Mouse (Mus musculus) limb, embryonic 13.5 days (tissue): ENCODE results near the gene Gm21987. TPM values are rescaled to one million over a fixed set of nuclear protein-coding genes. Genes with fewer than 3 reads are reported as not detected.

Source experiments
- ATAC-seq: fragments of 200-750 bp; cut with Nextera tagmentation; 2 replicates; pipeline ENCODE4 v1.8.0; 2017; ENCODE audit warnings: low read depth, moderate number of reproducible peaks, moderate TSS enrichment; ENCODE audit not compliant: low FRiP score
- H3K27ac ChIP-seq: fragments of 300-500 bp; sonication (generic); 2 replicates; pipeline ENCODE4 v1.5.1; 2015; ENCODE audit warnings: inconsistent platforms, mild to moderate bottlenecking, moderate library complexity
- H3K27me3 ChIP-seq: fragments of 300-500 bp; sonication (generic); 2 replicates; pipeline ENCODE4 v1.6.1; 2015; ENCODE audit warnings: mild to moderate bottlenecking, inconsistent platforms
- H3K36me3 ChIP-seq: fragments of 300-500 bp; sonication (generic); 2 replicates; pipeline ENCODE4 v1.6.1; 2015; ENCODE audit warnings: inconsistent platforms, mild to moderate bottlenecking, moderate library complexity
- H3K4me1 ChIP-seq: fragments of 300-500 bp; sonication (generic); 2 replicates; pipeline ENCODE4 v1.6.1; 2015; ENCODE audit warnings: inconsistent platforms
- H3K4me2 ChIP-seq: fragments of 300-500 bp; sonication (generic); replicated peaks from 2 replicates; pipeline ENCODE4 v1.6.1; 2015; ENCODE audit warnings: inconsistent platforms, mild to moderate bottlenecking, moderate library complexity
- H3K4me3 ChIP-seq: fragments of 300-500 bp; sonication (generic); 2 replicates; pipeline ENCODE4 v1.5.1; 2015; ENCODE audit warnings: moderate library complexity, mild to moderate bottlenecking, inconsistent platforms
- H3K9ac ChIP-seq: fragments of 300-500 bp; sonication (generic); 2 replicates; pipeline ENCODE4 v1.6.1; 2015; ENCODE audit warnings: mild to moderate bottlenecking, inconsistent platforms
- H3K9me3 ChIP-seq: fragments of 300-500 bp; sonication (generic); 2 replicates; pipeline ENCODE4 v1.6.1; 2016; ENCODE audit warnings: inconsistent platforms
- WGBS: fragments of 180-500 bp; shearing (Covaris S2); methylation state at CpG from one replicate; pipeline ENCODE4 v1.1.7; 2015; 5-methylcytosine and 5-hydroxymethylcytosine counted together
- polyA plus RNA-seq: library from polyadenylated mRNA; unstranded; fragments of >200 nt; fragmentation: Nextera tagmentation; extraction: Ambion mirVana; gene quantifications from 2 replicates; pipeline ENCODE4 v1.2.1, GENCODE M21; 2015

Gene Gm21987
- polyA plus RNA-seq, 1 experiment from 2014 or later, result not detected

GRCm38 (mm10) chr16:38375182-38375581 lies 28.3 kb downstream of the Gm21987 start:
- Histone ChIP-seq H3K9ac (0 out of 2 replicates have a peak overlapping the region, but pooled peaks have one; percentile 19), H3K36me3 (no peaks in the 10 kb centered on the region), H3K27ac (no peak overlapping the region), H3K4me2 (no peak overlapping the region), H3K27me3 (no peaks in the 10 kb centered on the region), H3K4me1 (peaks cover 15% of the 10 kb centered on the region), H3K4me3 (no peak overlapping the region), H3K9me3 (no peaks in the 10 kb centered on the region)
- no peak for ATAC-seq
- 82% methylated on average over 7 of the region's 7 CpGs for WGBS

GRCm38 (mm10) chr16:38376163-38376840 lies 29.5 kb downstream of the Gm21987 start:
- no peaks in the 10 kb centered on the region for H3K27me3 ChIP-seq
- 44% methylated on average over 16 of the region's 17 CpGs for WGBS
- ATAC-seq, result peak; percentile 82; the same call in 1 of the 2 replicates
- no peaks in the 10 kb centered on the region for H3K9me3 ChIP-seq
- peaks cover 15% of the 10 kb centered on the region for H3K4me1 ChIP-seq
- H3K36me3 ChIP-seq, result no peaks in the 10 kb centered on the region
- peak overlapping the region; percentile 60 for H3K9ac ChIP-seq
- peak overlapping the region; percentile 63; the same call in 1 of the 2 replicates for H3K27ac ChIP-seq
- H3K4me2 ChIP-seq, result peak overlapping the region; percentile 55
- H3K4me3 ChIP-seq, result peak overlapping the region; percentile 25

GRCm38 (mm10) chr16:38376841-38377249 lies 30.0 kb downstream of the Gm21987 start:
- Histone ChIP-seq H3K27ac (peak overlapping the region; percentile 63; the same call in 1 of the 2 replicates), H3K4me2 (peak overlapping the region; percentile 55), H3K9ac (peak overlapping the region; percentile 60; the same call in 1 of the 2 replicates), H3K4me1 (peaks cover 15% of the 10 kb centered on the region), H3K9me3 (no peaks in the 10 kb centered on the region), H3K27me3 (no peaks in the 10 kb centered on the region), H3K4me3 (peak overlapping the region; percentile 25), H3K36me3 (no peaks in the 10 kb centered on the region)
- 59% methylated on average over 8 of the region's 8 CpGs for WGBS
- peak; percentile 17; the same call in 1 of the 2 replicates for ATAC-seq

GRCm38 (mm10) chr16:38377546-38377945 lies 30.7 kb downstream of the Gm21987 start:
- no peaks in the 10 kb centered on the region for H3K36me3 ChIP-seq
- no peak overlapping the region for H3K4me3 ChIP-seq
- H3K4me2 ChIP-seq, result no peak overlapping the region
- ATAC-seq, result no peak
- H3K27ac ChIP-seq, result no peak overlapping the region
- H3K27me3 ChIP-seq, result no peaks in the 10 kb centered on the region
- H3K9ac ChIP-seq, result no peak overlapping the region
- 74% methylated on average over 6 of the region's 6 CpGs for WGBS
- H3K9me3 ChIP-seq, result no peaks in the 10 kb centered on the region
- H3K4me1 ChIP-seq, result peaks cover 15% of the 10 kb centered on the region

GRCm38 (mm10) chr16:38378591-38378990 lies 31.8 kb downstream of the Gm21987 start:
- H3K4me1 ChIP-seq, result peaks cover 15% of the 10 kb centered on the region
- no peak overlapping the region for H3K9ac ChIP-seq
- H3K36me3 ChIP-seq, result no peaks in the 10 kb centered on the region
- H3K4me2 ChIP-seq, result no peak overlapping the region
- ATAC-seq, result no peak; the same call in 1 of the 2 replicates
- H3K27ac ChIP-seq, result no peak overlapping the region
- H3K27me3 ChIP-seq, result no peaks in the 10 kb centered on the region
- no peak overlapping the region for H3K4me3 ChIP-seq
- no peaks in the 10 kb centered on the region for H3K9me3 ChIP-seq
- 56% methylated on average over 6 of the region's 6 CpGs for WGBS

DNA sequence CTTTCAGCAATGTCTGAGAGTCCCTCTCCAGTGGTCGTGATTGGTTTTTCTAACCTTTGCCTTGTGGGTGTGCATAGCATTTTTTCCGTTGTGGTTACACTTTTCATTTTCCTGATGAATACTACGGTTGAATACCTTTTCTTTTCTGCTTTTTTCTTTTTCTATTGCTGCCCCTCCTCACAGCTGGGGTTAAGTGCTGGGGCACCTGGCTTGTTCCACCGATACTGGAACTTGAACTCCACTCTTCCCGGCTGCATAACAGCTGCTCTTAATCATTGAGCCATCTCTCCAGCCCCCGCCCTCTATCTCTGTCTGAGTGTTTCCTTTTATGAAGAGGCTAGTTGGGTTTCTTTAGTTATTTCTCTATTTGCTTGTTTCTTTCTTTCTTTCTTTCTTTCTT lies 32.2 kb downstream of the Gm21987 start:
- no peak overlapping the region for H3K4me3 ChIP-seq
- H3K27me3 ChIP-seq, result no peaks in the 10 kb centered on the region
- H3K36me3 ChIP-seq, result no peaks in the 10 kb centered on the region
- no peak overlapping the region for H3K27ac ChIP-seq
- H3K4me2 ChIP-seq, result no peak overlapping the region
- peaks cover 15% of the 10 kb centered on the region for H3K4me1 ChIP-seq
- no peaks in the 10 kb centered on the region for H3K9me3 ChIP-seq
- 21% methylated on average over 6 of the region's 6 CpGs for WGBS
- ATAC-seq, result no peak; the same call in 1 of the 2 replicates
- H3K9ac ChIP-seq, result no peak overlapping the region

- Histone ChIP-seq H3K4me2 (no peak overlapping the region), H3K36me3 (no peaks in the 10 kb centered on the region)
Measured at GRCm38 (mm10) chr16:38379493-38379892, 32.7 kb downstream of the Gm21987 start.

DNA sequence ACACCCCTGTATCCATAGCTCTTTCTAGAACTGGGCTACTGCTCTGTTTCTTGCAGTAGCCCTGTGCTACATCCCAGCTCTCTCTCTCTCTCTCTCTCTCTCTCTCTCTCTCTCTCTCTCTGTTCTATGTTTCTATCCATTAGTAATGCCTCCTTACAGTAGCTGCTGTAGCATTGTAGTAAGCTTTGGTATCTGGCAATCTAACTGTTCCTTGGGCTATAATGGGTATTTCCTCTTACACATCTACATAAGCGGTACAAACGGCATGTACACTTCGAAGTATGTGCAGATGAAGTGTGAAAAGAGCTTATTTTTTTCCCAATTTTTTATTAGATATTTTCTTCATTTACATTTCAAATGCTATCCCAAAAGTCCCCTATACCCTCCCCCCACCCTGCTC lies 33.1 kb downstream of the Gm21987 start:
- Histone ChIP-seq H3K4me1 (peaks cover 15% of the 10 kb centered on the region), H3K4me2 (no peak overlapping the region), H3K9ac (no peak overlapping the region), H3K4me3 (no peak overlapping the region), H3K27me3 (no peaks in the 10 kb centered on the region), H3K36me3 (no peaks in the 10 kb centered on the region), H3K27ac (no peak overlapping the region; the same call in 1 of the 2 replicates), H3K9me3 (no peaks in the 10 kb centered on the region)
- WGBS, result 92% methylated on average over 3 of the region's 3 CpGs
- ATAC-seq, result no peak

More at GRCm38 (mm10) chr16:38379493-38379892, 32.7 kb downstream of the Gm21987 start:
- Histone ChIP-seq H3K9ac (no peak overlapping the region), H3K4me3 (no peak overlapping the region), H3K4me1 (peaks cover 15% of the 10 kb centered on the region), H3K9me3 (no peaks in the 10 kb centered on the region), H3K27ac (no peak overlapping the region; the same call in 1 of the 2 replicates), H3K27me3 (no peaks in the 10 kb centered on the region)
- ATAC-seq, result no peak
- 13% methylated on average over 3 of the region's 3 CpGs for WGBS

- 82% methylated on average over 2 of the region's 2 CpGs for WGBS
Measured at GRCm38 (mm10) chr16:38383683-38384082, 36.8 kb downstream of the Gm21987 start.

DNA sequence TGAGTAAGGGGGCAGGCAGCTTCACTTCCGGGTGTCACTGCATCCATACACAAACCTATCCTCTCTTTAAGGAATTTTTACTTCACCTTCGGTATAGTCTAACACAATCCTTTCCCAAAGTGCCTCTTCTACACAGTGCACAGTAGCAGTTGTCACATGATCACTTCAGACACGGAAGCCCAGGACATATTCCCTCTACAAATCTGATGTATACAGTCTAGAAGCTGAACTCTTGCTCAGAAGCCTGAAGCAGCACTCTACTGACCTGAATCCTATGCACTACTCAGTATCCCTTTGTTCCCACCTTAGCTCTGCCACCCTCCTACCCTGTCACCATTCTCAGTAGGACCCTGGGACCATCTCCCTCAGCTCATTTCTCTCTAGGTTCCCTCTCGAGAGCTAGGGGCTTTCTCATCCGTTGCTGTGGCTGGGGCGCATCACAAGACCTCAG lies 38.4 kb downstream of the Gm21987 start:
- no peak overlapping the region for H3K4me2 ChIP-seq
- no peaks in the 10 kb centered on the region for H3K4me1 ChIP-seq
- WGBS, result 86% methylated on average over 6 of the region's 6 CpGs
- no peak for ATAC-seq
- H3K9me3 ChIP-seq, result no peaks in the 10 kb centered on the region
- H3K4me3 ChIP-seq, result no peak overlapping the region
- no peak overlapping the region for H3K27ac ChIP-seq
- no peaks in the 10 kb centered on the region for H3K36me3 ChIP-seq
- H3K27me3 ChIP-seq, result no peaks in the 10 kb centered on the region
- H3K9ac ChIP-seq, result no peak overlapping the region

More at GRCm38 (mm10) chr16:38383683-38384082, 36.8 kb downstream of the Gm21987 start:
- ATAC-seq, result no peak
- no peak overlapping the region for H3K27ac ChIP-seq
- peaks cover 4% of the 10 kb centered on the region; the same call in 1 of the 2 replicates for H3K4me1 ChIP-seq
- no peaks in the 10 kb centered on the region for H3K9me3 ChIP-seq
- H3K4me2 ChIP-seq, result no peak overlapping the region
- no peak overlapping the region for H3K4me3 ChIP-seq
- H3K27me3 ChIP-seq, result no peaks in the 10 kb centered on the region
- H3K9ac ChIP-seq, result no peak overlapping the region
- no peaks in the 10 kb centered on the region for H3K36me3 ChIP-seq

DNA sequence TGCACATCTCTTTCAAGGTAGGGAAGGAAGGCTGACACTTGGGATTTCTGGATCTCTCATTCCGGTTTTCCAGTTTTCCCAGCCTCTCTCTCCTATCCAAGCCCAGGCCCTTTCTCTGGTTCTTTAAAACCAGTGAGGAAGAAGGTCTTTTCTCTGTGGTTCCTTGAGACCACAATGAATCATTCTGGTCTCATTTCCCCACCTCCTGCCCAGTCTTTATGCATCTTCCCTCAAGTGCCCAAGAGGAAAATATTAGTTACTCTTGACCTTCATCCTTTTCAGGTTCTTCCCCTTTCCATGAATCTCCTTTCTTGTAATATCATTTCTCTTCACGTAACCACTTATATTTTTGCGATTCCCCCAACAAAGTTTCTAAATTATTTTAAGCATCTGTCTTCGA lies 38.9 kb downstream of the Gm21987 start:
- no peak overlapping the region for H3K27ac ChIP-seq
- 92% methylated on average over 4 of the region's 4 CpGs for WGBS
- no peaks in the 10 kb centered on the region for H3K27me3 ChIP-seq
- no peak overlapping the region for H3K9ac ChIP-seq
- H3K4me2 ChIP-seq, result no peak overlapping the region
- no peak for ATAC-seq
- H3K36me3 ChIP-seq, result no peaks in the 10 kb centered on the region
- no peak overlapping the region for H3K4me3 ChIP-seq
- no peaks in the 10 kb centered on the region for H3K9me3 ChIP-seq
- no peaks in the 10 kb centered on the region for H3K4me1 ChIP-seq

DNA sequence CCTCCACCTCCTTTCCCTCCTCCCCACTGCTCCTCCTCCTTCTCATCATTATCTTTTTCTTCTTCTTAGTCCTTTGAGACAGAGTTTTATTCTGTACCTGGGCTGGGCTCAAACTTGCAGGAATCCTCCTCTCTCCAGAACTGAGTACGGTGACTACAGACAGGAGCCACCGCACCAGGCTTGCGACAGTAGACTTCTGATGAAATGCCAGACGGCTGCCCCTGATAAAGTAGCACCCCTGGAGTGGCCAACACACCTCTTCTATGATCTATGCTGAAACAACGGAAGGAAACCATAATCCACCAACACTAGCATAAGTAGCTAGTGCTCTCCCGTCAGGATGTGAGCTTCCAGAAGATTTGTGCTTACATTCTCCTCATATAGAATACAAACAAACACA lies 40.5 kb downstream of the Gm21987 start:
- Histone ChIP-seq H3K27me3 (no peaks in the 10 kb centered on the region), H3K4me2 (no peak overlapping the region), H3K36me3 (no peaks in the 10 kb centered on the region), H3K9me3 (no peaks in the 10 kb centered on the region), H3K4me1 (no peaks in the 10 kb centered on the region), H3K9ac (no peak overlapping the region), H3K27ac (no peak overlapping the region), H3K4me3 (no peak overlapping the region)
- WGBS, result 83% methylated on average over 6 of the region's 6 CpGs
- ATAC-seq, result no peak
